Mouse (Mus musculus) myocyte (in vitro differentiated cells): Measurements from ENCODE around the gene Orc1. TPM values are rescaled to one million over a fixed set of nuclear protein-coding genes. Genes with fewer than 3 reads are reported as not detected.
A peak's percentile ranks its signal among the peaks of the same experiment; 100 is the strongest.

Source experiments
- H3K27me3 ChIP-seq: one replicate; pipeline ENCODE4 v1.6.1; 2011; ENCODE audit not compliant: control insufficient read depth, insufficient read depth, insufficient read length
- H3K36me3 ChIP-seq: one replicate; pipeline ENCODE4 v1.6.1; 2011; ENCODE audit not compliant: control insufficient read depth, insufficient read depth
- H3K4me2 ChIP-seq: one replicate; pipeline ENCODE4 v1.6.1; 2011; ENCODE audit warnings: low read depth, control low read depth
- H3K4me3 ChIP-seq: one replicate; pipeline ENCODE4 v1.5.1; 2011; ENCODE audit warnings: mild to moderate bottlenecking, control low read depth, moderate library complexity
- H3K79me2 ChIP-seq: one replicate; pipeline ENCODE4 v1.6.1; 2011; ENCODE audit not compliant: control insufficient read depth, insufficient read depth
- H3ac ChIP-seq: one replicate; pipeline ENCODE4 v1.6.1; 2011; ENCODE audit not compliant: control insufficient read depth, insufficient read length
- CEBPB ChIP-seq: IDR thresholded peaks from 2 replicates; pipeline ENCODE4 v1.6.1; 2011; ENCODE audit warnings: mild to moderate bottlenecking, moderate library complexity; ENCODE audit not compliant: poor library complexity, insufficient read depth, severe bottlenecking
- E2F4 ChIP-seq: IDR thresholded peaks from one replicate; pipeline ENCODE4 v1.6.1; 2011; ENCODE audit warnings: mild to moderate bottlenecking, control low read depth, moderate library complexity; ENCODE audit not compliant: insufficient read depth
- MAX ChIP-seq: IDR thresholded peaks from one replicate; pipeline ENCODE4 v1.6.1; 2011; ENCODE audit warnings: low read depth, mild to moderate bottlenecking, control low read depth
- MYOD1 ChIP-seq, 3 experiments: IDR thresholded peaks; one replicate each; pipeline ENCODE4 v1.6.1; 2011; ENCODE audit warnings: control low read depth in 2 of 3, low read depth in 2 of 3, mild to moderate bottlenecking in 2 of 3, moderate library complexity in 1 of 3; ENCODE audit not compliant: insufficient read length in 2 of 3, control insufficient read depth in 1 of 3
- MYOG ChIP-seq, 3 experiments: IDR thresholded peaks; one replicate each; pipeline ENCODE4 v1.6.1; 2011; ENCODE audit warnings: control low read depth in 2 of 3, low read depth in 2 of 3, mild to moderate bottlenecking in 2 of 3; ENCODE audit not compliant: insufficient read length in 2 of 3, control insufficient read depth in 1 of 3, insufficient read depth in 1 of 3
- POLR2A ChIP-seq: IDR thresholded peaks from one replicate; pipeline ENCODE4 v1.6.1; 2011; ENCODE audit warnings: low read depth, mild to moderate bottlenecking, control low read depth, moderate library complexity; ENCODE audit not compliant: insufficient read length
- POLR2AphosphoS2 ChIP-seq: IDR thresholded peaks from one replicate; pipeline ENCODE4 v1.6.1; 2011; ENCODE audit warnings: low read depth, control low read depth; ENCODE audit not compliant: insufficient read length
- REST ChIP-seq: IDR thresholded peaks from one replicate; pipeline ENCODE4 v1.6.1; 2011; ENCODE audit warnings: mild to moderate bottlenecking, control low read depth, moderate library complexity; ENCODE audit not compliant: insufficient read depth, insufficient read length
- SRF ChIP-seq: IDR thresholded peaks from one replicate; pipeline ENCODE4 v1.6.1; 2011; ENCODE audit warnings: low read depth; ENCODE audit not compliant: control insufficient read depth, insufficient read length
- TCF12 ChIP-seq: IDR thresholded peaks from one replicate; pipeline ENCODE4 v1.6.1; 2011; ENCODE audit warnings: mild to moderate bottlenecking, control low read depth; ENCODE audit not compliant: poor library complexity, insufficient read depth, severe bottlenecking
- TCF3 ChIP-seq: IDR thresholded peaks from one replicate; pipeline ENCODE4 v1.6.1; 2011; ENCODE audit warnings: low read depth, control low read depth; ENCODE audit not compliant: insufficient read length
- USF1 ChIP-seq: IDR thresholded peaks from one replicate; pipeline ENCODE4 v1.6.1; 2011; ENCODE audit warnings: low read depth, mild to moderate bottlenecking, control low read depth, moderate library complexity
- polyA plus RNA-seq: library from polyadenylated mRNA; unstranded; fragments of >200 nt; fragmentation: generic; extraction: Trizol; gene quantifications from one replicate; pipeline ENCODE4 v1.2.1, GENCODE M21; 2012; ENCODE audit warnings: missing spikeins

Orc1 gene
- 0.84 TPM for polyA plus RNA-seq

- peaks cover 25% of the 10 kb centered on the region for H3K36me3 ChIP-seq
- H3K27me3 ChIP-seq: no peaks in the 10 kb centered on the region
- TF ChIP-seq TCF12 (no peak), CEBPB (no peak), POLR2A (peak; percentile 66), MYOD1 (IDR thresholded peaks at IDR 0.05; ENCODE audit: control insufficient read depth in 1 of 3, insufficient read length in 2 of 3, low read depth in 2 of 3) (no peak), TCF3 (no peak), USF1 (no peak), SRF (no peak), MYOG (IDR thresholded peaks at IDR 0.05; ENCODE audit: control insufficient read depth in 1 of 3, insufficient read depth in 1 of 3, insufficient read length in 2 of 3, low read depth in 2 of 3) (no peak), MAX (no peak), REST (no peak), E2F4 (peak; percentile 86), POLR2AphosphoS2 (no peak)
- H3ac ChIP-seq: peak within 1 kb of the TSS; percentile 6
- H3K4me3 ChIP-seq: peak within 1 kb of the TSS; percentile 98
- peaks cover 50% of the 10 kb centered on the region for H3K79me2 ChIP-seq
- H3K4me2 ChIP-seq: peak within 1 kb of the TSS; percentile 81
Observed at GRCm38 (mm10) chr4:108578840-108579742, at the start of gene Orc1, which contains the start of gene Prpf38a. Gene Orc1 (plus strand): TSS chr4:108579423. Gene Prpf38a (minus strand): TSS chr4:108579336.

DNA sequence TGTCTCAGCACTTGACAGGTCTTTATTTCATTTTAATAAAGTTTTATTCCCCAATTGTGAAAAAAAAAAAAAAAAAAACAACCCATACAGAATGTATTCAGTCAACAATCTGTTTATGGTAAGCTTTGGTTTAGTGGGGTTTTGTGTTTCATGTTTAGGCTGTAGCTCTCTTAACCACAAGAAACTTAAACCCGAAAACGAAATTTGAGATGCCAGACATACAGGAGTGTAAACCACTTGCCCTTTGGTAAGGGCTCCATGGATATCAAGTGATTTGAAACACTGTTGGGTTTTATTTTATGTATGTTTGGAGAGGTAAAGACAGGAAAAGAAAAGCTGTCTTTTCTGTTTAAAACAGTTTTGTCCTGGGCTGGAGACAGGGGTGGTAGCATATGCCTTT is 39.5 kb upstream of the Orc1 start:
- TF ChIP-seq MYOD1 (IDR thresholded peaks at IDR 0.05; ENCODE audit: control insufficient read depth in 1 of 3, insufficient read length in 2 of 3, low read depth in 2 of 3) (no peak), CEBPB (no peak), TCF3 (no peak), E2F4 (no peak), POLR2A (no peak), TCF12 (no peak)
- Histone ChIP-seq H3K4me2 (no peak overlapping the region), H3K36me3 (peaks cover 26% of the 10 kb centered on the region), H3K27me3 (no peaks in the 10 kb centered on the region), H3ac (no peak overlapping the region), H3K4me3 (no peak overlapping the region), H3K79me2 (no peaks in the 10 kb centered on the region)

DNA sequence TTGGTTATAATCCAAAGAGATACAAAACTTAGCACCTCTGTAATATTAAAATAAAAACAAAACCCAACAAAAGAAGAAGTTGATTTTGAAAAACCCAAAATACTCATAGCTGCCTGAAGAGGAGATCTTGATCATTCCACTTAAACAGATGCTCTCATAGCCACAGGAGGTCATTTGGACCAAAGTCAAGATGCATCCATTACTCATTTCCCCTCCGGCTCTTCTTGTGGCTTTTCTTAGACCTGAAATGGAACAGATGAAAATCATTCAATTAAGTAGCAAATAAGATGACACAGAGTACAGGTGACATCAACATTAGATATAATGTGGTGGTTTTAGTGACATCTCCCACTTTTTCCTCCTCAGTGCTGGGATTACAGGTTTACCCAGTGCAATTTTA is 14.2 kb upstream of the Orc1 start:
- no peak overlapping the region for H3ac ChIP-seq
- H3K4me2 ChIP-seq: no peak overlapping the region
- H3K4me3 ChIP-seq: no peak overlapping the region
- H3K79me2 ChIP-seq: no peaks in the 10 kb centered on the region
- peaks cover 84% of the 10 kb centered on the region for H3K36me3 ChIP-seq
- H3K27me3 ChIP-seq: no peaks in the 10 kb centered on the region
- no peak for TF ChIP-seq USF1
- TF ChIP-seq REST: no peak
- TF ChIP-seq MAX: no peak
- no peak for TF ChIP-seq E2F4
- no peak for TF ChIP-seq CEBPB
- no peak for TF ChIP-seq MYOD1 (IDR thresholded peaks at IDR 0.05; ENCODE audit: control insufficient read depth in 1 of 3, insufficient read length in 2 of 3, low read depth in 2 of 3)
- TF ChIP-seq TCF3: no peak
- no peak for TF ChIP-seq MYOG (IDR thresholded peaks at IDR 0.05; ENCODE audit: control insufficient read depth in 1 of 3, insufficient read depth in 1 of 3, insufficient read length in 2 of 3, low read depth in 2 of 3)
- no peak for TF ChIP-seq POLR2A
- no peak for TF ChIP-seq POLR2AphosphoS2
- TF ChIP-seq TCF12: no peak
- TF ChIP-seq SRF: no peak

- Histone ChIP-seq H3K79me2 (peaks cover 14% of the 10 kb centered on the region), H3ac (no peak overlapping the region), H3K4me2 (no peak overlapping the region), H3K27me3 (no peaks in the 10 kb centered on the region), H3K4me3 (no peak overlapping the region), H3K36me3 (peaks cover 76% of the 10 kb centered on the region)
- no peak for TF ChIP-seq E2F4
- TF ChIP-seq POLR2AphosphoS2: no peak
- TF ChIP-seq CEBPB: no peak
- TF ChIP-seq SRF: no peak
- TF ChIP-seq POLR2A: no peak
- TF ChIP-seq REST: no peak
- TF ChIP-seq USF1: no peak
- no peak for TF ChIP-seq MAX
- no peak for TF ChIP-seq MYOG (IDR thresholded peaks at IDR 0.05; ENCODE audit: control insufficient read depth in 1 of 3, insufficient read depth in 1 of 3, insufficient read length in 2 of 3, low read depth in 2 of 3)
- TF ChIP-seq MYOD1 (IDR thresholded peaks at IDR 0.05; ENCODE audit: control insufficient read depth in 1 of 3, insufficient read length in 2 of 3, low read depth in 2 of 3): no peak
- TF ChIP-seq TCF12: no peak
- TF ChIP-seq TCF3: no peak
Observed at GRCm38 (mm10) chr4:108572644-108573043, 6.6 kb upstream of the Orc1 start.

- peak overlapping the region; percentile 6 for H3ac ChIP-seq
- peaks cover 19% of the 10 kb centered on the region for H3K36me3 ChIP-seq
- TF ChIP-seq CEBPB: no peak
- no peak for TF ChIP-seq MYOG (IDR thresholded peaks at IDR 0.05; ENCODE audit: control insufficient read depth in 1 of 3, insufficient read depth in 1 of 3, insufficient read length in 2 of 3, low read depth in 2 of 3)
- no peak for TF ChIP-seq MAX
- TF ChIP-seq REST: no peak
Observed at GRCm38 (mm10) chr4:108579743-108580411, 654 bp downstream of the Orc1 start.

More at GRCm38 (mm10) chr4:108579743-108580411, 654 bp downstream of the Orc1 start:
- H3K27me3 ChIP-seq: no peaks in the 10 kb centered on the region
- H3K79me2 ChIP-seq: peaks cover 50% of the 10 kb centered on the region
- peak overlapping the region; percentile 98 for H3K4me3 ChIP-seq
- H3K4me2 ChIP-seq: peak overlapping the region; percentile 81
